Mouse (Mus musculus): ENCODE results near the gene Nutm2. TPM values are rescaled to one million over a fixed set of nuclear protein-coding genes. Genes with fewer than 3 reads are reported as not detected.
"Not testable (repeated sequence)": the region's sequence is repeated elsewhere in the genome, so short reads cannot be mapped to it uniquely, and the experiment has no call there.

Gene Nutm2
- total RNA-seq (2017), result not detected in 2 replicates

DNA sequence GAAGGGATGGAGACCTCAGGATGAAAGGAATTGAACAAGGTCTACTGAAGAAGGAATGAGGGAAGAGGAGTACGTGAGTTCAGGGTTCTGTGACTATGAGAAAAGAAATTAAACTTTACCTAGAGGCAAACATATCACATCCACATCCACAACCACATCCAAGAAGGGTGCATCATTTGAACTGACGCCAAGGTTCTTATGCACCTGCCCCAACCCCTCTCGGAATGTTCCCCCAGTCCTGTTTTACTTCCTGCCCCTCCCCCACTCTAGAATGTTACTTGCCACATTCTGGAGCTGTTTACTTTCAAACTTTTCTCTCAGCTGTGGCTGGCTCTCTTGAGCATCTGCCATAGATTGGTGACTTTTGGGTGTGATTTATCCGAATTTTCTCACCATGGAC lies at the start of gene Nutm2:
Gene Nutm2, plus strand, starts transcription at position 301 of the 400 bp plus-strand sequence.
- ATAC-seq (replicated peaks; ENCODE audit: low read depth, poor library complexity, severe bottlenecking), result no peak

GRCm38 (mm10) chr13:50417389-50418183 lies 49.5 kb upstream of the Nutm2 start, which contains the start of gene Fbxw17:
TSS of gene Fbxw17 (plus strand) at chr13:50417864.
- peak; percentile 99 for ATAC-seq (replicated peaks; ENCODE audit: low read depth, poor library complexity, severe bottlenecking)

GRCm38 (mm10) chr13:50418421-50418820 lies 48.7 kb upstream of the Nutm2 start:
- no peak for ATAC-seq (replicated peaks; ENCODE audit: low read depth, poor library complexity, severe bottlenecking)

- ATAC-seq (replicated peaks; ENCODE audit: low read depth, poor library complexity, severe bottlenecking), result no peak
These were observed 43.4 kb upstream of the Nutm2 start for GRCm38 (mm10) chr13:50423625-50424209.

DNA sequence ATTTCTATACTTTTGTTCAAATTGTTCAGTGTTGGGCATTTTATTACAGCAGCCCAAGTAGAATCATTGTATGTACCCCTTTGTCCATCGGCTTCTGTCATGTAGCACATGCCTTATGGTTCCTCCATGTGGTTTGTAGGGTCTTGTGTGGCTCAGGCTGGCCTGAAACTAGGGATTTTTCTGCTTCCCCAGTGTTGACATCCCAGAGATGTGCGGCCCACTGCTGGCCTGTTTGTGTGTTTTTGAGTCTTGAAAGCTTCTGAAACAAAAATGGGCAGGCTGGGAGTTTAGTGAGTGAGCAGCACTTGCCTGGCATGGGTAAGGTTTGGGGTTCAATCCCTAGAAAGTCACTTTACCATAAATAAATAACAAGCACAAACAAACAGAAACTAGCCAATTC lies 42.6 kb upstream of the Nutm2 start:
- ATAC-seq (replicated peaks; ENCODE audit: low read depth, poor library complexity, severe bottlenecking), result no peak

GRCm38 (mm10) chr13:50426686-50427085 lies 40.4 kb upstream of the Nutm2 start:
- no peak for ATAC-seq (replicated peaks; ENCODE audit: low read depth, poor library complexity, severe bottlenecking)

- ATAC-seq (replicated peaks; ENCODE audit: low read depth, poor library complexity, severe bottlenecking), result no peak
These were observed 23.3 kb upstream of the Nutm2 start, which contains the start of gene Gm47429 for GRCm38 (mm10) chr13:50443812-50444211. TSS of gene Gm47429 (minus strand) at chr13:50443912.

DNA sequence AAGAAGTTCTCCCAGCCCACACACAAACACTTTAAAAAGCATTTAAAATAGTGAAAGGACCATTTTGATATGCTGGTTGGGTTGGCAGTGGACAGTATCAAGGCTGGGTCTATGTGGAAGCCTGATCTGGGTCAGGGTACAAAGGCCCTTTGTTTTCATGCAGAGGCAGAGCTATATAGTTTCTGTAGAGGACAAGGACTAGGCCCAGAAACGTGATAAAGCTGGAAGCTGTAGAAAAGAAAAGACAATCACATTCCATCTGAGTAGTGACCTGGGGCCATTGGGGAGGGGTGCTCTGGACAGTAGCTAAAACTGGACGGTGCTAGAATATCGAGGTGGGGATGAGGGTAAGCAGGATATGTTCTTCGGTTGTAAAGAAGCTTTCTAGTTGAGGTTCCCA lies 21.8 kb upstream of the Nutm2 start:
- no peak for ATAC-seq (replicated peaks; ENCODE audit: low read depth, poor library complexity, severe bottlenecking)

- ATAC-seq (replicated peaks; ENCODE audit: low read depth, poor library complexity, severe bottlenecking), result not testable (repeated sequence)
These were observed 14.8 kb upstream of the Nutm2 start for GRCm38 (mm10) chr13:50452266-50452665.

- ATAC-seq (replicated peaks; ENCODE audit: low read depth, poor library complexity, severe bottlenecking), result no peak
These were observed 13.7 kb upstream of the Nutm2 start for GRCm38 (mm10) chr13:50453426-50453825.

DNA sequence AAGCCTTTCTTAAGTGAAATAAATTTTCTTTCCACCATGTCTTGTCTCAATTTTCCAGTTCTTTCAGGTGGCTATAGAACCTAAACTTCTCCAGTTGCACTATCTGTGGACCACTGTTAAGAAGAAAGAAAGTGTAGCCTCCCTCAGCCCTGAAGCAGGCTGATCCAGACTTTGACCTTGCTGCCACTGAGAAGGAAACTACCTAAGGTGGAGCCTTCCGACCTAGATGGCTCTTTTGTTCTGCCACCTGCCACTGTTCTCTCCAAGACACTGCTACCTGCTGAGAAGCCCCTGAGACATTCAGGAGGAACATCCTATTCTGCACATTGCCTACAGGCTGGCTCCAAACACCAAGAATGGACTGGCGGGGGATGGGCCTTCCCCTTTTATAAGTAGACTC lies 6.7 kb upstream of the Nutm2 start:
- not testable (repeated sequence) for ATAC-seq (replicated peaks; ENCODE audit: low read depth, poor library complexity, severe bottlenecking)

GRCm38 (mm10) chr13:50464621-50465562 lies 2.2 kb upstream of the Nutm2 start:
- no peak for ATAC-seq (replicated peaks; ENCODE audit: low read depth, poor library complexity, severe bottlenecking)

DNA sequence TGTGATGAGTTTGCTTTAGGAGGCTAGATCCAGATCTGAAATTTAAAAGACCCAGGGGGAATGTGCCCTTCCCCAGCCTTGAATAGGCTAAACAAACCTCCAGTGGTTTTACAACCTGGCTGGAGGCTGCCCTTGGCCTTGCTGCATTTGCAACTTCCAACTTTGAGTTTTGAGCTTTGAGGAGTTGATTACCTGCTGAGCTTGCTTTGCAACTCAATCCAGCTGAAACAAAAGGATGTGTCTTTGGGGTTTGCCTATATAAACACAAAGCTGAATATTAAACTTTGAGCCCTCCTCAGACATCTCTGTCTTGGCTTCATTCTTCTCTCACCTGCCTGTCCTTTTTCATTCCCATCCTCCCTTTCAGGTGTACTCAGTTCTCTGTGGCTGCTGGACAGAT lies 21.4 kb downstream of the Nutm2 start:
- not testable (repeated sequence) for ATAC-seq (replicated peaks; ENCODE audit: low read depth, poor library complexity, severe bottlenecking)

DNA sequence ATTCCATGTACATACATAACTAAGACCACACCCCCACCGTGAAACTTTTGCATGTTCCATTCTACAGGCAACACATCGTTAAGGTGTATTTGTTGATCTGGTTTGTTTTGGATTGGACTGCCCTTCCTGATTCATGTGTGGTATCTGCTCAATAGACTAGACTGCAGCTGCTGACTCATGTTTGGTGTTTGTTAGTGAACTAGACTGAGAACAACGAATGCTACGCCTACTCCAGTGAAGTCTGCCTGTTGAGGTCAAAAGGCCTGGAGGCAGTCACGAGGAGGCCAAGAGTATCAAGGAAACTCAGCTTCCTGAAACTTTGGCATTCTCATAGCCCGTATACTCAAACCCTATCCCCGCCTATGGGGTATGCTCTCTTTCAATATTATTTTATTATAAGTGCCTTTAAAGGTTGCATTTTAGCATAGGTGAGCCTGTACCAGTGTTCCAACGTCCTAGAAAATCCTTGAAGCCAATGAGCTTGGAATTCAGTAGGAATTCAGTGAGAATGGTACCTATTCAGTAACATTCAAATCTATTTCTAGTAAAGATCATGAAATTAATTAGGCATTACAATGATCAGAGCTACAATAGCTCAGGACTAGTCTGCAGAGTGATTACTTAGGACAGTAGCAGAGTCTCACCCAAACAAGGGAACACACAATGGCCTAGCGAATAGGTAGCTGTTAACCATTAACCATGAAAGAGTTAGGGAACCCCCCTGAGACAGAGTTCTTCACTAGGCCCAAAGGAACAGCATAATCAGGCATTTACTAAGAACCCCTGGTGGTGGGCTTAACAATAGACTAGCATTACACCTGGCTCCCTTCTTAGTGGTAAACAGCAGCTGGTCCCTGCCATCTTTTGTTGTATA lies 43.6 kb downstream of the Nutm2 start:
- ATAC-seq (replicated peaks; ENCODE audit: low read depth, poor library complexity, severe bottlenecking), result not testable (repeated sequence)

Other genes starting within 250 kb of the Nutm2 start
- gene Gm906, start 217.0 kb upstream of the Nutm2 start, total RNA-seq (2017), result not detected in 2 replicates
- gene Fbxw17, start 49.4 kb upstream of the Nutm2 start, total RNA-seq (2017), result 13.5 and 16.4 TPM in 2 replicates
- gene Gm47429, start 23.4 kb upstream of the Nutm2 start, total RNA-seq (2017), result not detected in 2 replicates
- gene Gm904, start 175.9 kb downstream of the Nutm2 start, total RNA-seq (2017), result not detected in 2 replicates
- not detected in 2 replicates for gene Gm8765, start 231.0 kb downstream of the Nutm2 start, total RNA-seq (2017)

Measured in common myeloid progenitor, adult 5-6 weeks (primary cell).